Mouse (Mus musculus) megakaryocyte, embryonic 14.5 days (primary cell): ENCODE results near the gene Jarid2. TPM values are rescaled to one million over a fixed set of nuclear protein-coding genes. Genes with fewer than 3 reads are reported as not detected.
"Not testable (repeated sequence)": the region's sequence is repeated elsewhere in the genome, so short reads cannot be mapped to it uniquely, and the experiment has no call there.

Experiments used
- H3K27me3 ChIP-seq: replicated peaks from 2 replicates; pipeline ENCODE3; 2012; ENCODE audit warnings: inconsistent platforms
- H3K36me3 ChIP-seq: replicated peaks from 2 replicates; pipeline ENCODE3; 2012; ENCODE audit warnings: low read length, inconsistent platforms, mixed read lengths
- H3K4me1 ChIP-seq: 2 replicates; pipeline ENCODE4 v1.6.1; 2012; ENCODE audit warnings: inconsistent platforms
- H3K4me3 ChIP-seq: replicated peaks from 2 replicates; pipeline ENCODE3; 2012; ENCODE audit warnings: moderate library complexity, mild to moderate bottlenecking, inconsistent platforms
- H3K9me3 ChIP-seq: 2 replicates; pipeline ENCODE4 v1.6.1; 2012; ENCODE audit warnings: inconsistent platforms
- FLI1 ChIP-seq: IDR thresholded peaks from 2 replicates; pipeline ENCODE4 v1.6.1; 2012; ENCODE audit warnings: low read length, inconsistent platforms, mixed read lengths
- GATA1 ChIP-seq: IDR thresholded peaks from 3 replicates; pipeline ENCODE4 v1.6.1; 2012; ENCODE audit warnings: mixed read lengths, low read length, inconsistent platforms, borderline replicate concordance
- polyA plus RNA-seq: library from polyadenylated mRNA; stranded (reverse); fragments of >175 nt; gene quantifications from 2 replicates; pipeline ENCODE4 v1.2.3, GENCODE M21; 2012; ENCODE audit warnings: low replicate concordance; ENCODE audit not compliant: insufficient read depth

The Jarid2 gene
- polyA plus RNA-seq, 1 experiment, result 68.2 TPM

- Histone ChIP-seq H3K36me3 (peaks cover 92% of the 10 kb centered on the region), H3K4me3 (no peak overlapping the region), H3K9me3 (no peaks in the 10 kb centered on the region), H3K27me3 (no peaks in the 10 kb centered on the region), H3K4me1 (peaks cover 81% of the 10 kb centered on the region)
- no peak for TF ChIP-seq FLI1
- no peak for TF ChIP-seq GATA1
Observed at GRCm38 (mm10) chr13:44828903-44829302, 99.6 kb downstream of the Jarid2 start.

GRCm38 (mm10) chr13:44832104-44832503, 102.8 kb downstream of the Jarid2 start:
- no peaks in the 10 kb centered on the region for H3K9me3 ChIP-seq
- H3K4me1 ChIP-seq, result peaks cover 88% of the 10 kb centered on the region
- H3K4me3 ChIP-seq, result no peak overlapping the region
- no peaks in the 10 kb centered on the region for H3K27me3 ChIP-seq
- TF ChIP-seq FLI1, result no peak
- TF ChIP-seq GATA1, result no peak
- peaks cover 90% of the 10 kb centered on the region for H3K36me3 ChIP-seq

GRCm38 (mm10) chr13:44832866-44833265, 103.6 kb downstream of the Jarid2 start:
- Histone ChIP-seq H3K4me1 (peaks cover 88% of the 10 kb centered on the region), H3K27me3 (no peaks in the 10 kb centered on the region), H3K36me3 (peaks cover 90% of the 10 kb centered on the region), H3K9me3 (no peaks in the 10 kb centered on the region), H3K4me3 (peak overlapping the region; percentile 51)
- TF ChIP-seq GATA1 (no peak), FLI1 (no peak)

- no peak for TF ChIP-seq GATA1
- TF ChIP-seq FLI1, result no peak
- Histone ChIP-seq H3K4me3 (peak overlapping the region; percentile 15), H3K9me3 (no peaks in the 10 kb centered on the region)
Observed at GRCm38 (mm10) chr13:44833353-44833752, 104.1 kb downstream of the Jarid2 start.

GRCm38 (mm10) chr13:44837445-44837844, 108.2 kb downstream of the Jarid2 start:
- Histone ChIP-seq H3K36me3 (peaks cover 82% of the 10 kb centered on the region), H3K4me3 (peak overlapping the region; percentile 5), H3K27me3 (no peaks in the 10 kb centered on the region), H3K4me1 (peaks cover 93% of the 10 kb centered on the region), H3K9me3 (no peaks in the 10 kb centered on the region)
- TF ChIP-seq FLI1, result no peak
- no peak for TF ChIP-seq GATA1

More at GRCm38 (mm10) chr13:44833353-44833752, 104.1 kb downstream of the Jarid2 start:
- Histone ChIP-seq H3K27me3 (no peaks in the 10 kb centered on the region), H3K36me3 (peaks cover 89% of the 10 kb centered on the region), H3K4me1 (peaks cover 90% of the 10 kb centered on the region)

GRCm38 (mm10) chr13:44839866-44840835, 110.9 kb downstream of the Jarid2 start:
- H3K4me3 ChIP-seq, result peak overlapping the region; percentile 54
- H3K4me1 ChIP-seq, result peaks cover 90% of the 10 kb centered on the region
- TF ChIP-seq GATA1 (no peak), FLI1 (no peak)
- peaks cover 61% of the 10 kb centered on the region for H3K36me3 ChIP-seq
- no peaks in the 10 kb centered on the region for H3K27me3 ChIP-seq
- H3K9me3 ChIP-seq, result no peaks in the 10 kb centered on the region

- Histone ChIP-seq H3K36me3 (peaks cover 84% of the 10 kb centered on the region), H3K4me3 (no peak overlapping the region), H3K27me3 (no peaks in the 10 kb centered on the region), H3K9me3 (no peaks in the 10 kb centered on the region), H3K4me1 (peaks cover 33% of the 10 kb centered on the region)
- no peak for TF ChIP-seq FLI1
- TF ChIP-seq GATA1, result no peak
Observed at GRCm38 (mm10) chr13:44851426-44851825, 122.2 kb downstream of the Jarid2 start.

GRCm38 (mm10) chr13:44852024-44852423, 122.8 kb downstream of the Jarid2 start:
- no peak for TF ChIP-seq FLI1
- TF ChIP-seq GATA1, result no peak

GRCm38 (mm10) chr13:44865566-44865965, 136.3 kb downstream of the Jarid2 start:
- no peak for TF ChIP-seq GATA1
- no peak for TF ChIP-seq FLI1
- Histone ChIP-seq H3K36me3 (peaks cover 62% of the 10 kb centered on the region), H3K27me3 (no peaks in the 10 kb centered on the region), H3K4me1 (peaks cover 60% of the 10 kb centered on the region), H3K9me3 (no peaks in the 10 kb centered on the region), H3K4me3 (no peak overlapping the region)

More at GRCm38 (mm10) chr13:44852024-44852423, 122.8 kb downstream of the Jarid2 start:
- H3K9me3 ChIP-seq, result no peaks in the 10 kb centered on the region
- H3K4me3 ChIP-seq, result no peak overlapping the region
- H3K27me3 ChIP-seq, result no peaks in the 10 kb centered on the region
- peaks cover 38% of the 10 kb centered on the region for H3K4me1 ChIP-seq
- peaks cover 90% of the 10 kb centered on the region for H3K36me3 ChIP-seq

GRCm38 (mm10) chr13:44868037-44868650, 138.9 kb downstream of the Jarid2 start:
- H3K4me1 ChIP-seq, result peaks cover 60% of the 10 kb centered on the region
- no peaks in the 10 kb centered on the region for H3K27me3 ChIP-seq
- H3K4me3 ChIP-seq, result no peak overlapping the region
- H3K36me3 ChIP-seq, result peaks cover 69% of the 10 kb centered on the region
- H3K9me3 ChIP-seq, result no peaks in the 10 kb centered on the region
- TF ChIP-seq GATA1 (no peak), FLI1 (no peak)

GRCm38 (mm10) chr13:44869418-44870119, 140.3 kb downstream of the Jarid2 start:
- Histone ChIP-seq H3K4me1 (peaks cover 49% of the 10 kb centered on the region), H3K36me3 (peaks cover 66% of the 10 kb centered on the region)
- not testable (repeated sequence) for H3K27me3 ChIP-seq, H3K4me3 ChIP-seq, H3K9me3 ChIP-seq
